Mouse (Mus musculus) cortical plate, adult 2 months (tissue): ENCODE data around the gene Lpp. TPM values are rescaled to one million over a fixed set of nuclear protein-coding genes. Genes with fewer than 3 reads are reported as not detected.

Experiments
- H3K27ac ChIP-seq: fragments of 200-500 bp; 2 replicates; pipeline ENCODE4 v1.5.1; 2012; ENCODE audit warnings: low read length, control low read depth, inconsistent platforms; ENCODE audit not compliant: insufficient read depth
- H3K4me1 ChIP-seq: fragments of 200-500 bp; 2 replicates; pipeline ENCODE4 v1.6.1; 2011; ENCODE audit warnings: low read length; ENCODE audit not compliant: control insufficient read depth, insufficient read depth
- H3K4me3 ChIP-seq: fragments of 200-500 bp; 2 replicates; pipeline ENCODE4 v1.5.1; 2011; ENCODE audit warnings: mild to moderate bottlenecking, low read length, control low read depth; ENCODE audit not compliant: insufficient read depth
- CTCF ChIP-seq: fragments of 200-500 bp; IDR thresholded peaks from 2 replicates; pipeline ENCODE4 v1.5.1; 2011; ENCODE audit warnings: mild to moderate bottlenecking, control low read depth, low read length; ENCODE audit not compliant: insufficient read depth; ENCODE audit errors: extremely low read depth
- POLR2A ChIP-seq: fragments of 200-500 bp; IDR thresholded peaks from 2 replicates; pipeline ENCODE4 v1.6.1; 2011; ENCODE audit warnings: mild to moderate bottlenecking, low read length, control low read depth; ENCODE audit not compliant: insufficient read depth; ENCODE audit errors: extremely low read depth
- polyA plus RNA-seq: library from polyadenylated mRNA; depleted of rRNA; stranded (reverse); fragments of >200 nt; gene quantifications from 2 replicates; pipeline ENCODE4 v1.2.3, GENCODE M21; 2012

Gene Lpp
- polyA plus RNA-seq, 1 experiment, result 2.5 TPM

- Histone ChIP-seq H3K27ac (no peak overlapping the region), H3K4me1 (no peaks in the 10 kb centered on the region; the same call in 1 of the 2 replicates), H3K4me3 (no peak overlapping the region)
- no peak for TF ChIP-seq CTCF
- no peak for TF ChIP-seq POLR2A
Observed at GRCm38 (mm10) chr16:24737362-24738057, 344.2 kb downstream of the Lpp start.

GRCm38 (mm10) chr16:24740714-24741113, 347.4 kb downstream of the Lpp start:
- no peak overlapping the region for H3K4me3 ChIP-seq
- TF ChIP-seq POLR2A, result no peak
- TF ChIP-seq CTCF, result no peak
- H3K4me1 ChIP-seq, result no peaks in the 10 kb centered on the region; the same call in 1 of the 2 replicates
- H3K27ac ChIP-seq, result no peak overlapping the region

GRCm38 (mm10) chr16:24749816-24750215, 356.5 kb downstream of the Lpp start:
- no peaks in the 10 kb centered on the region for H3K4me1 ChIP-seq
- no peak overlapping the region for H3K4me3 ChIP-seq
- TF ChIP-seq CTCF (no peak), POLR2A (no peak)

GRCm38 (mm10) chr16:24756141-24756540, 362.8 kb downstream of the Lpp start:
- TF ChIP-seq CTCF, result no peak
- TF ChIP-seq POLR2A, result no peak
- Histone ChIP-seq H3K4me3 (no peak overlapping the region), H3K27ac (no peak overlapping the region), H3K4me1 (no peaks in the 10 kb centered on the region)

More at GRCm38 (mm10) chr16:24749816-24750215, 356.5 kb downstream of the Lpp start:
- H3K27ac ChIP-seq, result no peak overlapping the region

GRCm38 (mm10) chr16:24766051-24766450, 372.7 kb downstream of the Lpp start:
- no peak overlapping the region for H3K27ac ChIP-seq
- H3K4me1 ChIP-seq, result no peaks in the 10 kb centered on the region
- H3K4me3 ChIP-seq, result no peak overlapping the region
- no peak for TF ChIP-seq CTCF
- TF ChIP-seq POLR2A, result no peak

- no peak for TF ChIP-seq CTCF
- no peak for TF ChIP-seq POLR2A
- Histone ChIP-seq H3K4me3 (no peak overlapping the region), H3K27ac (no peak overlapping the region), H3K4me1 (no peaks in the 10 kb centered on the region)
Observed at GRCm38 (mm10) chr16:24766596-24766995, 373.3 kb downstream of the Lpp start.

- no peak overlapping the region for H3K27ac ChIP-seq
- TF ChIP-seq CTCF, result no peak
- TF ChIP-seq POLR2A, result no peak
- no peak overlapping the region for H3K4me3 ChIP-seq
- no peaks in the 10 kb centered on the region; the same call in 1 of the 2 replicates for H3K4me1 ChIP-seq
Observed at GRCm38 (mm10) chr16:24777053-24777452, 383.7 kb downstream of the Lpp start.

- no peak overlapping the region for H3K27ac ChIP-seq
- no peaks in the 10 kb centered on the region for H3K4me1 ChIP-seq
- TF ChIP-seq CTCF (no peak), POLR2A (no peak)
- H3K4me3 ChIP-seq, result no peak overlapping the region
Observed at GRCm38 (mm10) chr16:24778432-24779274, 385.3 kb downstream of the Lpp start.

GRCm38 (mm10) chr16:24780545-24780944, 387.2 kb downstream of the Lpp start:
- H3K4me1 ChIP-seq, result no peaks in the 10 kb centered on the region
- no peak for TF ChIP-seq POLR2A
- TF ChIP-seq CTCF, result no peak
- no peak overlapping the region for H3K4me3 ChIP-seq
- no peak overlapping the region for H3K27ac ChIP-seq

GRCm38 (mm10) chr16:24781922-24782321, 388.6 kb downstream of the Lpp start:
- Histone ChIP-seq H3K27ac (no peak overlapping the region), H3K4me1 (no peaks in the 10 kb centered on the region), H3K4me3 (no peak overlapping the region)
- TF ChIP-seq POLR2A, result no peak
